Mouse (Mus musculus) adrenal gland, postnatal 14 days (tissue): ENCODE data around the gene Gm20388. TPM values are rescaled to one million over a fixed set of nuclear protein-coding genes. Genes with fewer than 3 reads are reported as not detected.
"Not testable (repeated sequence)": the region's sequence is repeated elsewhere in the genome, so short reads cannot be mapped to it uniquely, and the experiment has no call there.

Source experiments
- DNase-seq: peaks from one replicate; pipeline ENCODE4 v3.0.0; 2021; ENCODE audit warnings: mixed read lengths
- total RNA-seq: library from RNA; stranded (reverse); gene quantifications from 2 replicates; pipeline ENCODE4 v1.2.3, GENCODE M21; 2021

The Gm20388 gene
- total RNA-seq, 1 experiment from 2014 or later = 17.6 TPM

DNA sequence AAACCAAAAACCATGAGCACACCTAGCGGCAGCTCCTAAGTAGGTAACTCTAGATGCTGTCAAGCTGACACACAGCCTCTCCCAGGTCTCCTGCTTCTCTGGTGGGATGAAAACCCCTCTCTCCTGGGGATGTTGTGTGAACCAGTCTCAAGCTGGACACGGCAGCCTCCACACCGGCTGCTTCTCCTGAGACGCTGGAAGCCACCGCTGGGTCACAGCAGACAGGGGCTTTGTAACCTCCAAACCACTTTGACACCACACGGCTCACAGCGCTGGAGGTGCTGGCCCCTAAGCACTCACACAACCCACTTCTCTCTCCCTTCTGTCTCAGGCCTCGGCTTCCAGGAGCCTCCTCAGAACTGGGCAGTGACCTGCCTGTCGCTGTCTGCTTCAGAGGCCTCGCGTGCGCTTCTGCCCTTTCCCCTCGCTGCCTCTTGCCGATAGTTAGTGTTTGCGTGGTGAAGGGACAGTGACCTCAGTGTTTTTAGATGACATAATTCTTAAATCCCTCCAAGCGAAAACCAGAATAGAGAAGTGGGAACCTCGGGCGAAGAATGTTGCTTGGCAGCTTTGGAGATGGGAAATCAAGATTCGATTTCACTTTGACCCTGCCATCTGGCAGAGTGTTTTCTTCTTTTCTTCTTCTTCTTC is 809.1 kb downstream of the Gm20388 start:
- no peak for DNase-seq

GRCm38 (mm10) chr8:120723025-120723424 is 812.4 kb downstream of the Gm20388 start:
- no peak for DNase-seq

DNA sequence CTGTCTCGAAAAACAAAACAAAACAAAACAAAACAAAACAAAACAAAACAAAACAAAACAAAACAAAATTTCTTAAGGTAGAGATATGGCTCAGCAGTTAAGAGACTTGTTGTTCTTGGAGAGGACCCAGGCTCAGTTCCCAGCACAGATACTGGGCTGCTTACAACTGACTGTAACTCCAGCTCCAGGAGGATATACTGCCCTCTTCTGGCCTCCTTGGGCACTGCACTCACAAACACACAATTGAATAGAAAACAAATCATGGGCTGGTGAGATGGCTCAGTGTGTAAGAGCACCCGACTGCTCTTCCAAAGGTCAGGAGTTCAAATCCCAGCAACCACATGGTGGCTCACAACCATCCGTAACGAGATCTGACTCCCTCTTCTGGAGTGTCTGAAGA is 813.5 kb downstream of the Gm20388 start:
- DNase-seq = not testable (repeated sequence)

DNA sequence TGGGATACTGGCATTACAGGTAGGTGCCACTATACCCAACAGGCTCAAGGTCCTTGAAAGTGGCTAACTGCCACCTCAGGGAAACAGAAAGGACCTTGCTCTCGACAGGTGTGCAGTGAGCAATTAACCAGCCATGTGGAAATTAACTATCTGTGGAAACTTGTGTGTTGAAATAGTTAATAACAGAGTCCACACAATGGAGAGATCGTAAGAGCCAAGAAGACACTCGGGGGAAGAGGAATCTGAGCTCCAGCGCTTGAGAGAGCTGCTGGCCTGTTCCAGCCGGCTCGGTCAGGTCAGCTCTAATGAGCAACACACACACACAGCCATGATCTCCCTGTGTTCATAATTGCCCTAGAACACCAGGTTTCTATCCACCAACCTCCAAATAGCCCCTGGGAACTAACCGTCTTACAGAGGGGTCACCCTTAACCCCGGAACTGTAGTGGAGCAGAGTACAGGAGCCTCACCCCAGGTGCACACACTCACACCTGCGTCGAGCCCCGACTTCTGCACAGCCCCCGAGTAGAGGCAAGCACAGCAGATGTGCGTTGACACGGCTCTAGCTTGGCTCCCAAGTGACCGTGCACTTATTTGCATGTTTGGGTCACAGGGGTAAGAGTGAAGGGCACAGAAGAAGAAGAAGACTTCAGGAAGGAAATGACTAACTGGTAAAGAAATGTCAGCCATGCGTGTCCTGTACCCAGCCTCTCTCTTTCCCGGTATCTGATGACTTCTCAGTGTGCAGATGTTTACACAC is 814.4 kb downstream of the Gm20388 start:
- no peak for DNase-seq

DNA sequence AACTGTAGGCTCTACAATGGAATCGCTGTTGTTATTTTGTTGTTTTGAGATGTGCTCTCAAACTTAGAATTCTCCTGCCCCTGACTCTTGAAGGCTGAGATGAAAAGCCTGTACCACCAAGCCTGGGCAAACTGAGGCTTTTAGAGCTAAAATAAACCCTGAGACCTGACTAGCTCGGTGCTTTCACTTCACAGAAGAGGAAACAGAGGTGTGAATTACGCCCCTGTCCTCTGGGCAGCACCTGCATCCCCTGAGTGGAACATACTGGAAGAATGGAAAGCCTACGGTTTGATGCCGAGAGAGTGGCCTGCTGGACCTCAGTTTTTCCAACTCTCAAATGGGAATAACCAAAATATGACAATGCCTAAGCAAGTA is 814.9 kb downstream of the Gm20388 start:
- no peak for DNase-seq

- no peak for DNase-seq
These were observed 815.4 kb downstream of the Gm20388 start for GRCm38 (mm10) chr8:120726051-120726450.

- no peak for DNase-seq
These were observed 818.0 kb downstream of the Gm20388 start for GRCm38 (mm10) chr8:120728488-120729160.

DNA sequence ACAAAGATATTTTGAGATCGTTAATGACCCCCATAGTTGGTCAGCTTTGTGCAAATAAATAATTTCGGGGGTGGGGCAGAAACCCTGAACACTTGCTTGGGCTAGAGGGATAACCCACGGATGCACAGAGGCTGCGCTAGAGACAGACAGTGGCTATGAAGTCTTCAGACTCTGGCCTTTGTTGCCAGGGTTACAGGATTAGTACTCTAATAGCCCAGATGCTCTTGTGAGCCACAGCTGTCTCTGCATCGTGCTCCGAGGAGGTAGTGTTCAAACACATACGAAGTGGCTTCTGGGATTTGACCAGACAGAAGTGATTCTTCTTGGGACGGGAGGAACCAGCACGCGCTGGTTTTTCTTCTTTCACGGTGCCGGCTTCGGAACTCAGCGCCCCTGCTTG is 820.9 kb downstream of the Gm20388 start:
- DNase-seq = no peak

GRCm38 (mm10) chr8:120732068-120732467 is 821.4 kb downstream of the Gm20388 start:
- DNase-seq = no peak

GRCm38 (mm10) chr8:120735770-120736481 is 825.3 kb downstream of the Gm20388 start, which contains the start of gene Irf8:
Gene Irf8, plus strand, starts transcription at chr8:120736358.
- peak; percentile 94 for DNase-seq

GRCm38 (mm10) chr8:120736486-120736885 is 825.8 kb downstream of the Gm20388 start:
- peak; percentile 65 for DNase-seq

DNA sequence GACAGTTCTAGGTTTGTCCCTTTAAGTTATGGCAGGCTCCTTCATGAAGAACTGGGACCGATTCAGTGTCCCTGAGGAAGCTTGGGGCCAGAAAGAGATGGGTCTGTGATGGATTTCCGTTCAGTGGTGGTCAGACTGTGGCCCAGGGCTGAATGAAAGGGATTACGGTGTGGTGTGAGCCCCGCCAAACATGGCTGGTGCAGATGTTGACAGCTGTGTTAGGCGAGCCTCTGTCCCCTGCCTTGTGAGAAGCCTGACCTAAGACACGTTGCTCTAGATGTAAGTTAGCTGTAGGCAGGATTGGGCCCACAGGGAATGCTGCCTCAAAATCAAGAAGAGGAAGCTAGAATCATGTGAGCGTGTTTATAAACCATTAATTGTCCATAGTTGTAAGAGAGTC is 826.5 kb downstream of the Gm20388 start:
- DNase-seq = no peak

DNA sequence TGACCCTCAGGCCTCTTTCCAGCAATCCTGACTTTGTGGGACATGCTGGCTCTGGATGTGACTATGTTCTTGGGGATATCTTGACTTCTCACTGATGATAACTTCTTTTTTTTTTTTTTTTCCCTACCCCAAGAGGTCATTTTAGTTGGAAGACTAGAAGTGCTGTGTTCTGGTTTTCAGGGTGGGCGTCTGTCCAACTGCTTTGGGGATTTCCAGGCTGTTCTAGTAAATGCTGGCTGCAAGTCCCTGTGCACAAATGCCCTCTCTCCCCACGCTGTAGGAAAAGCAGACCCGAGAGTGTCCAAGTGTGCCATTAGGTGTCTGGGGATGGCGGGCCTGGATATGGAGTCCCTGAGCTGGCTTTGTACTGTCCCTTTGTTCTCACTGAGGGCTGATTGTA is 828.1 kb downstream of the Gm20388 start:
- DNase-seq = no peak

- peak; percentile 52 for DNase-seq
These were observed 828.9 kb downstream of the Gm20388 start for GRCm38 (mm10) chr8:120739526-120739925.

DNA sequence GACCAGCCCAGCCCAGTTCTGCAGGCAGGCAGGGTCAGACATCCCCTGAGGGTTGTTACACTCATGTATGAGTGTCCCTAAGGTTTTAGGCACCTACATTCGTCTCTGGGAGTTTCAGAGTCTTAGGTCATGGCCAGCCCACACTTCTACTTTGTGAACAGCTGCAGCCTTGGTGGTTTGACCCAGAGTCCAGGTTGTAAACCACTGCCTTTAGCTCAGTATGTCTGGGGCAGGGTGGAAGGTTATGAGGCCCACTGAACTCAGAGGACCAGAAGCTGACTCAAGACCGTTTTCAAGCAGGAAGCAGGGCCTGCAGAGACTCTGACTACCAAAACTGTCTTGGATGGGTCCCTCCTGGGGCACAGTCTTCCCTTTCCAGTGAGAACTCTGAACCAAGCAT is 829.9 kb downstream of the Gm20388 start:
- DNase-seq = no peak

- DNase-seq = peak; percentile 46
These were observed 830.4 kb downstream of the Gm20388 start for GRCm38 (mm10) chr8:120741001-120741400.

- DNase-seq = no peak
These were observed 831.3 kb downstream of the Gm20388 start for GRCm38 (mm10) chr8:120741815-120742530.

DNA sequence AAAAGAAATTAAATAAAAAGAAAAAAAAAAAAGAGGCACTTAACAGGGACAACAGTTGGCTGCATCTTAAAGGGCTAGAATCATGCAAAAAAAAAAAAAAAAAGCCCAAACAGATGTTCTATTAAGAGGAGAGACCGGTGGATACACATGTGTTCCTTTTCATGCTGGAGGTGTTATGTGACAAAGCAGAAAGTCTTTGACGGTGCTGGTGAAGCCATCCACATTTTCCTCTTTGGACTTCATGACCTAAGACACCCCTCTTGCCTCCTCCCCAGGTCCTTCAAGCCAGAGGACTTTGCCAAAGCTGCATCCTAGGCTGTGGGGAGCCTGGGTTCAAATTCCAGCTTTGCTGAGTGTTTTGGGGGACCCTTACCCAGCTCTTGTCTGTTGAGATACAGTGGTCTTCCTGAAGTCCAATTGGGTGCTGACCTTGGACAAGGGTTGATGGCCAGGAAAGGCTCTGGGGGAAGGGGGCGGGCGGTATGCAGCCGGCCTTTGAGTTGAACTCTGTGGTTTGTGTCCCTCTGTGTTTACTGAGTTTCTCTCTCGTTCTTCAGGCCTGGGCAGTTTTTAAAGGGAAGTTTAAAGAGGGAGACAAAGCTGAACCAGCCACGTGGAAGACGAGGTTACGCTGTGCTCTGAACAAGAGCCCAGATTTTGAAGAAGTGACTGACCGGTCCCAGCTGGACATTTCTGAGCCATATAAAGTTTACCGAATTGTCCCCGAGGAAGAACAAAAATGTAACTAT is 832.7 kb downstream of the Gm20388 start:
- no peak for DNase-seq

- no peak for DNase-seq
These were observed 833.3 kb downstream of the Gm20388 start for GRCm38 (mm10) chr8:120743898-120744290.

- no peak for DNase-seq
These were observed 833.8 kb downstream of the Gm20388 start for GRCm38 (mm10) chr8:120744448-120744847.

GRCm38 (mm10) chr8:120745226-120745625 is 834.6 kb downstream of the Gm20388 start:
- DNase-seq = no peak
